Mouse (Mus musculus) midbrain, embryonic 14.5 days (tissue): Measurements from ENCODE around the gene Plcl2. TPM values are rescaled to one million over a fixed set of nuclear protein-coding genes. Genes with fewer than 3 reads are reported as not detected.

Experiments
- ATAC-seq: fragments of 200-750 bp; cut with Nextera tagmentation; 2 replicates; pipeline ENCODE4 v1.8.0; 2017; ENCODE audit warnings: moderate number of reproducible peaks, moderate library complexity; ENCODE audit not compliant: low FRiP score, low TSS enrichment
- DNase-seq: peaks from one replicate; pipeline ENCODE4 v3.0.0-alpha.2; 2015
- H3K27ac ChIP-seq: fragments of 300-500 bp; sonication (generic); replicated peaks from 2 replicates; pipeline ENCODE4 v1.5.1; 2014; ENCODE audit warnings: mild to moderate bottlenecking, low read depth, low read length, moderate library complexity
- H3K27me3 ChIP-seq: fragments of 300-500 bp; sonication (generic); 2 replicates; pipeline ENCODE4 v1.6.1; 2014; ENCODE audit warnings: low read length, control low read depth, mixed read lengths; ENCODE audit not compliant: control insufficient read depth, insufficient read depth
- H3K36me3 ChIP-seq: fragments of 300-500 bp; sonication (generic); 2 replicates; pipeline ENCODE4 v1.6.1; 2014; ENCODE audit warnings: low read length, control low read depth; ENCODE audit not compliant: control insufficient read depth, insufficient read depth
- H3K4me1 ChIP-seq: fragments of 300-500 bp; sonication (generic); 2 replicates; pipeline ENCODE4 v1.6.1; 2014; ENCODE audit warnings: mild to moderate bottlenecking, antibody characterized with exemption, low read length, control low read depth; ENCODE audit not compliant: control insufficient read depth, insufficient read depth
- H3K4me2 ChIP-seq: fragments of 300-500 bp; sonication (generic); 2 replicates; pipeline ENCODE4 v1.6.1; 2014; ENCODE audit warnings: mild to moderate bottlenecking, low read length, moderate library complexity
- H3K4me3 ChIP-seq: fragments of 300-500 bp; sonication (generic); replicated peaks from 2 replicates; pipeline ENCODE4 v1.5.1; 2014; ENCODE audit warnings: low read depth, low read length
- H3K9ac ChIP-seq: fragments of 300-500 bp; sonication (generic); replicated peaks from 2 replicates; pipeline ENCODE4 v1.6.1; 2014; ENCODE audit warnings: mild to moderate bottlenecking, low read length, moderate library complexity
- H3K9me3 ChIP-seq: fragments of 300-500 bp; sonication (generic); 2 replicates; pipeline ENCODE4 v1.6.1; 2016; ENCODE audit warnings: low read length, control low read depth, mixed read lengths; ENCODE audit not compliant: control insufficient read depth
- WGBS: fragments of 180-500 bp; shearing (Covaris S2); extraction: QIAGEN DNeasy Blood & Tissue Kit; methylation state at CpG from one replicate; pipeline ENCODE4 v1.1.7; 2014; 5-methylcytosine and 5-hydroxymethylcytosine counted together
- polyA plus RNA-seq: library from polyadenylated mRNA; unstranded; fragments of >200 nt; fragmentation: Nextera tagmentation; extraction: Ambion mirVana; gene quantifications from 2 replicates; pipeline ENCODE4 v1.2.1, GENCODE M21; 2014

Plcl2 gene
- polyA plus RNA-seq, 1 experiment from 2014 or later = 14.1 TPM

GRCm38 (mm10) chr17:50570681-50571398 lies 61.6 kb downstream of the Plcl2 start:
- 88% methylated on average over 5 of the region's 5 CpGs for WGBS
- no peaks in the 10 kb centered on the region for H3K27me3 ChIP-seq
- H3K4me3 ChIP-seq = no peak overlapping the region
- H3K27ac ChIP-seq = no peak overlapping the region
- no peaks in the 10 kb centered on the region for H3K4me1 ChIP-seq
- no peak overlapping the region for H3K4me2 ChIP-seq
- H3K9me3 ChIP-seq = no peaks in the 10 kb centered on the region
- no peak overlapping the region for H3K9ac ChIP-seq
- no peak for ATAC-seq
- no peaks in the 10 kb centered on the region for H3K36me3 ChIP-seq
- DNase-seq = no peak

GRCm38 (mm10) chr17:50574161-50574560 lies 65.0 kb downstream of the Plcl2 start:
- H3K4me3 ChIP-seq = no peak overlapping the region
- H3K9ac ChIP-seq = no peak overlapping the region
- DNase-seq (no peak), ATAC-seq (no peak)
- WGBS = 91% methylated on average over 12 of the region's 12 CpGs
- no peaks in the 10 kb centered on the region for H3K4me1 ChIP-seq
- no peak overlapping the region for H3K4me2 ChIP-seq
- H3K27me3 ChIP-seq = no peaks in the 10 kb centered on the region
- H3K36me3 ChIP-seq = no peaks in the 10 kb centered on the region
- no peaks in the 10 kb centered on the region for H3K9me3 ChIP-seq
- no peak overlapping the region for H3K27ac ChIP-seq

- Histone ChIP-seq H3K27me3 (no peaks in the 10 kb centered on the region), H3K36me3 (no peaks in the 10 kb centered on the region), H3K27ac (no peak overlapping the region), H3K4me3 (no peak overlapping the region), H3K9me3 (no peaks in the 10 kb centered on the region), H3K4me1 (no peaks in the 10 kb centered on the region), H3K9ac (no peak overlapping the region), H3K4me2 (no peak overlapping the region)
- no peak for ATAC-seq
- WGBS = 92% methylated on average over 3 of the region's 3 CpGs
- DNase-seq = no peak
Observed at GRCm38 (mm10) chr17:50580416-50580815, 71.2 kb downstream of the Plcl2 start.

GRCm38 (mm10) chr17:50586834-50587233 lies 77.6 kb downstream of the Plcl2 start:
- H3K27me3 ChIP-seq = no peaks in the 10 kb centered on the region
- H3K27ac ChIP-seq = no peak overlapping the region
- H3K4me1 ChIP-seq = no peaks in the 10 kb centered on the region
- H3K9me3 ChIP-seq = no peaks in the 10 kb centered on the region
- DNase-seq (no peak), ATAC-seq (no peak)
- H3K4me3 ChIP-seq = no peak overlapping the region
- 94% methylated on average over 5 of the region's 5 CpGs for WGBS
- no peak overlapping the region for H3K4me2 ChIP-seq
- no peaks in the 10 kb centered on the region for H3K36me3 ChIP-seq
- H3K9ac ChIP-seq = no peak overlapping the region

GRCm38 (mm10) chr17:50587941-50588340 lies 78.7 kb downstream of the Plcl2 start:
- Histone ChIP-seq H3K27me3 (no peaks in the 10 kb centered on the region), H3K27ac (no peak overlapping the region)
- WGBS = 75% methylated on average over 3 of the region's 3 CpGs

GRCm38 (mm10) chr17:50600178-50600577 lies 91.0 kb downstream of the Plcl2 start:
- H3K4me2 ChIP-seq = no peak overlapping the region
- no peaks in the 10 kb centered on the region for H3K4me1 ChIP-seq
- WGBS = 87% methylated on average over 6 of the region's 6 CpGs
- no peaks in the 10 kb centered on the region for H3K36me3 ChIP-seq
- ATAC-seq (no peak), DNase-seq (no peak)
- no peaks in the 10 kb centered on the region for H3K9me3 ChIP-seq
- H3K9ac ChIP-seq = no peak overlapping the region
- no peaks in the 10 kb centered on the region for H3K27me3 ChIP-seq
- no peak overlapping the region for H3K4me3 ChIP-seq
- no peak overlapping the region for H3K27ac ChIP-seq

More at GRCm38 (mm10) chr17:50587941-50588340, 78.7 kb downstream of the Plcl2 start:
- H3K9ac ChIP-seq = no peak overlapping the region
- DNase-seq = no peak
- H3K4me3 ChIP-seq = no peak overlapping the region
- H3K9me3 ChIP-seq = no peaks in the 10 kb centered on the region
- ATAC-seq = no peak
- no peak overlapping the region for H3K4me2 ChIP-seq
- H3K4me1 ChIP-seq = no peaks in the 10 kb centered on the region
- H3K36me3 ChIP-seq = no peaks in the 10 kb centered on the region

- Histone ChIP-seq H3K9me3 (no peaks in the 10 kb centered on the region), H3K27ac (no peak overlapping the region), H3K36me3 (no peaks in the 10 kb centered on the region), H3K4me2 (no peak overlapping the region), H3K9ac (no peak overlapping the region), H3K4me1 (no peaks in the 10 kb centered on the region), H3K27me3 (no peaks in the 10 kb centered on the region), H3K4me3 (no peak overlapping the region)
- ATAC-seq = no peak
- no peak for DNase-seq
- WGBS = 90% methylated on average over 1 of the region's 1 CpGs
Observed at GRCm38 (mm10) chr17:50600696-50601095, 91.5 kb downstream of the Plcl2 start.

GRCm38 (mm10) chr17:50606890-50607289 lies 97.7 kb downstream of the Plcl2 start:
- no peak overlapping the region for H3K9ac ChIP-seq

GRCm38 (mm10) chr17:50609908-50610307 lies 100.7 kb downstream of the Plcl2 start:
- WGBS = 92% methylated on average over 4 of the region's 4 CpGs
- Histone ChIP-seq H3K9ac (no peak overlapping the region), H3K4me3 (no peak overlapping the region), H3K27me3 (no peaks in the 10 kb centered on the region), H3K4me1 (no peaks in the 10 kb centered on the region), H3K4me2 (no peak overlapping the region), H3K36me3 (peaks cover 13% of the 10 kb centered on the region; the same call in 1 of the 2 replicates), H3K9me3 (no peaks in the 10 kb centered on the region), H3K27ac (no peak overlapping the region)
- ATAC-seq = no peak
- DNase-seq = no peak

More at GRCm38 (mm10) chr17:50606890-50607289, 97.7 kb downstream of the Plcl2 start:
- WGBS = 97% methylated on average over 2 of the region's 2 CpGs
- DNase-seq (no peak), ATAC-seq (no peak)
- Histone ChIP-seq H3K27ac (no peak overlapping the region), H3K9me3 (no peaks in the 10 kb centered on the region), H3K4me1 (no peaks in the 10 kb centered on the region), H3K36me3 (peaks cover 6% of the 10 kb centered on the region; the same call in 1 of the 2 replicates), H3K4me3 (no peak overlapping the region), H3K27me3 (no peaks in the 10 kb centered on the region), H3K4me2 (no peak overlapping the region)
